ENCODE assay signal across 9 mouse cellular contexts in the genomic region with DNA sequence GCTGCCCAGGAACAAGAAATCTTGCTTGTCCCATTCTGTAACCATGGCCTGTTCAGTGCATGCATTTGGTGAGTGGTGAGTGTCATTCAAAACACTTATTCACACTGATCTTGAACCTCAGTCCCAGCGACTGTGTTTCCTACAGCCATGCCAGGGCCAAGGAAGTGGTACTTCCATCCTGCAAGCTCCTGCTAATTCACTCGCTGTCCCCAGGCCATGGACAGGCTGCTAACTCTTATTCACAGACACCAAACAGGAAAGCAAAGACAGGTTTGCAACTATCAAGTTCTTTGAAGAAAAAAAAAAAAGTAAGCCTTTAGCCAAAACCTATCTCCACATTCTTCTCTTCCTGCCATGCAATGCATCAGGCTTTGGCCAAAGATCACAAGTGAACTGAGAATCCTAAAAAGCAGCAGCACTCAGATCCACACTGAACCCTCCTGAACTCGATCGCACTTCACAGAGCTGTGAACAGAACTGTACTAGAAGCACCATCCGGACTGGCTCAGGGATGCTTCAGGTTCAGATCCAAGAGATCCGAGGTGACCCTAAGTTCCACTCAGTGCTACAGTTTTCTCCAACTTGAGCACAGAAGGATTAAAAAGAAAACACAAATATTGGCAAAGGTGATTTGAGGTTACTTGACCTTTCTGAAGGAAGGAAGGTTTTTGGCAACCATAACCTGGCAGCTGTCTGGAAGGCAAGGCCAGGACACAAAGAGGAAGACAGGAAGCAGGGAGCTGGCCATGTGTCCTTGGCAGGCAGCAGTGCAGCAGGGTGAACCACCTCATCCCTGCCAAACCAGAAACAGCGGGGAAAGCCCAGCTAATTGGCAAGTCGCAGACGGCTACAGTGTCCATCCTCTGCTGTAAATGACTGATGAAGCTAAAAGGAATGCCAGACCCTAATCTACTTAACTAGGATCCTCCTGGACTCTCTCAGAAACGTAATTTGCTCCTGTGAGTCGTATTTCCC.
A peak's percentile ranks its signal among the peaks of the same experiment; 100 is the strongest.
DNase-seq lines count a peak whose midpoint lies in the region; ATAC-seq and TF ChIP-seq lines count a peak whose summit lies in the region.
"Had no signal": no experiment of that assay in that cellular context is flagged by ENCODE, and none has a peak within 500 bp of the region (broad histone marks: within the 10 kb centered on the region; RNA-seq: fewer than 3 reads in every experiment).

No protein-coding gene starts in this region.

- DNase-seq in layer of hippocampus, postnatal 10 days (ENCODE audit: low spot score in 2 of 2), result peak; percentile 52 to 66
- no peak for DNase-seq in layer of hippocampus, adult 11-12 months (ENCODE audit: low spot score)
- DNase-seq in brain, adult 2 months (ENCODE audit: low read depth, low spot score), result peak; percentile 98
- no peak for DNase-seq in lung, adult 2 months

- H3K9ac ChIP-seq in forebrain, embryonic 15.5 days (replicated peaks), result no peak overlapping the region
- no peak overlapping the region for H3K9ac ChIP-seq in hindbrain, embryonic 12.5 days
- 0 out of 2 replicates have a peak overlapping the region, but pooled peaks have one; percentile 13 for H3K9ac ChIP-seq in stomach, embryonic 16.5 days (ENCODE audit: low read length)

- no peak overlapping the region for H3K4me2 ChIP-seq in forebrain, embryonic 15.5 days (replicated peaks)
- peak overlapping the region; percentile 17; the same call in 1 of the 2 replicates for H3K4me2 ChIP-seq in hindbrain, embryonic 12.5 days (replicated peaks)
- H3K4me2 ChIP-seq in stomach, embryonic 16.5 days (ENCODE audit: low read depth, low read length), result no peak overlapping the region

- H3K27me3 ChIP-seq in forebrain, embryonic 15.5 days, result no peaks in the 10 kb centered on the region
- no peaks in the 10 kb centered on the region for H3K27me3 ChIP-seq in hindbrain, embryonic 12.5 days
- no peaks in the 10 kb centered on the region for H3K27me3 ChIP-seq in stomach, embryonic 16.5 days (ENCODE audit: control insufficient read depth, insufficient read depth, low read length)

- peak; percentile 63 for ATAC-seq in forebrain, embryonic 15.5 days (replicated peaks)
- ATAC-seq in hindbrain, embryonic 12.5 days (ENCODE audit: low FRiP score), result no peak
- peak; percentile 62 for ATAC-seq in stomach, embryonic 16.5 days (ENCODE audit: insufficient read depth, low FRiP score)
- ATAC-seq in monocyte, adult 5-6 weeks (replicated peaks; ENCODE audit: insufficient number of reproducible peaks, low FRiP score, low TSS enrichment, poor library complexity, severe bottlenecking), result no peak

- H3K4me3 ChIP-seq in forebrain, embryonic 15.5 days, result no peak overlapping the region
- no peak overlapping the region for H3K4me3 ChIP-seq in hindbrain, embryonic 12.5 days
- H3K4me3 ChIP-seq in lung, adult 2 months (replicated peaks; ENCODE audit: extremely low read depth, low read depth, low read length), result no peak overlapping the region
- H3K4me3 ChIP-seq in stomach, embryonic 16.5 days (replicated peaks; ENCODE audit: low read length), result no peak overlapping the region

- TF ChIP-seq CTCF in lung, adult 2 months (IDR thresholded peaks at IDR 0.05; ENCODE audit: insufficient read depth, low read length), result no peak

- H3K9me3 ChIP-seq in forebrain, embryonic 15.5 days, result no peaks in the 10 kb centered on the region
- H3K9me3 ChIP-seq in hindbrain, embryonic 12.5 days (replicated peaks), result no peaks in the 10 kb centered on the region
- no peaks in the 10 kb centered on the region for H3K9me3 ChIP-seq in stomach, embryonic 16.5 days (replicated peaks; ENCODE audit: control insufficient read depth, low read length)

- no peaks in the 10 kb centered on the region for H3K36me3 ChIP-seq in forebrain, embryonic 15.5 days
- no peaks in the 10 kb centered on the region for H3K36me3 ChIP-seq in hindbrain, embryonic 12.5 days
- H3K36me3 ChIP-seq in stomach, embryonic 16.5 days (ENCODE audit: control insufficient read depth, insufficient read depth, low read length), result no peaks in the 10 kb centered on the region
- H3K36me3 ChIP-seq: G1E had no signal

- H3K27ac ChIP-seq in forebrain, embryonic 15.5 days (replicated peaks), result peak overlapping the region; percentile 64
- H3K27ac ChIP-seq in hindbrain, embryonic 12.5 days, result peak overlapping the region; percentile 44; the same call in 1 of the 2 replicates
- peak overlapping the region; percentile 69 for H3K27ac ChIP-seq in stomach, embryonic 16.5 days (ENCODE audit: low read length)

- H3K4me1 ChIP-seq in forebrain, embryonic 15.5 days, result peaks cover 74% of the 10 kb centered on the region
- peaks cover 22% of the 10 kb centered on the region for H3K4me1 ChIP-seq in hindbrain, embryonic 12.5 days
- H3K4me1 ChIP-seq in lung, adult 2 months (ENCODE audit: control insufficient read depth, insufficient read depth, low read length), result peaks cover 37% of the 10 kb centered on the region
- H3K4me1 ChIP-seq in stomach, embryonic 16.5 days (ENCODE audit: control insufficient read depth, insufficient read depth, low read length), result peaks cover 35% of the 10 kb centered on the region

- TF ChIP-seq POLR2A in lung, adult 2 months (IDR thresholded peaks at IDR 0.05; ENCODE audit: borderline replicate concordance, extremely low read depth, low read depth, low read length), result peak; percentile 14; the same call in 1 of the 2 replicates

- WGBS in forebrain, embryonic 15.5 days, result 37% methylated on average over 11 of the region's 11 CpGs
- 58% methylated on average over 11 of the region's 11 CpGs for WGBS in hindbrain, embryonic 12.5 days
- WGBS in lung, adult 2 months, result 24% methylated on average over 11 of the region's 11 CpGs
- 47% methylated on average over 11 of the region's 11 CpGs for WGBS in stomach, embryonic 16.5 days

Comparison
In these comparisons a context has a peak if more than half of its experiments do, and no peak if none do; other contexts are left out.
1. DNase-seq: peak in layer of hippocampus, postnatal 10 days (2 of 2) and brain, adult 2 months (single experiment); none in layer of hippocampus, adult 11-12 months (single experiment) and lung, adult 2 months (single experiment).
2. ATAC-seq: peak in forebrain, embryonic 15.5 days (single experiment) and stomach, embryonic 16.5 days (single experiment); none in hindbrain, embryonic 12.5 days (single experiment) and monocyte, adult 5-6 weeks (single experiment).
3. Peak in every context shown above with its lines, with median percentiles within 50 percentile points of each other: H3K27ac ChIP-seq.